Mouse (Mus musculus) ES-CJ7 (cell line): ENCODE measurements at regions not wholly inside any gene's neighbourhood (a gene's known extent, or its start where the extent isn't known, plus 50 kb on each side); places are given as distances from the start of the nearest gene placed in this dataset.
A peak's percentile ranks its signal among the peaks of the same experiment; 100 is the strongest.

Source experiments
- DNase-seq: peaks from one replicate; pipeline ENCODE4 v3.0.0; 2011; ENCODE audit warnings: low read depth, low spot score

DNA sequence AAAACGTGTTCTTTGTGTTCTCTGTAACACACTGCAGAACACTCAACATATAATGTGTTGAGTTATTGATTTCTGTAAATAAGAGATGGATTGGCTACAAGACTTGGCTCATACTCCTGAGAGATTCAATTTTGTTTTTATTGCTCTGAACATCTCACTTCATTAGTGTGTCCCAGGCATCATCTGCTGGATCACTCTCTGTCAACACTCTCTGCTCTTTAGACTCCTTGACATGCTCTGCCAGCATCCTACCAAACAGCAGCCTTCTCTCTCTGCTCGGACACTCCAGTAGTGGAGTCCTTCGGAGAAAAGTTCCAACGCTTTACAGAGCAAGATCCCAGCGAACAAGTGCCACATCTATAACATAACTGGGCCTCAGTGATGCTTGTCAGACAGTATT, 235.1 kb upstream of the Lcorl start:
- DNase-seq, result no peak

DNA sequence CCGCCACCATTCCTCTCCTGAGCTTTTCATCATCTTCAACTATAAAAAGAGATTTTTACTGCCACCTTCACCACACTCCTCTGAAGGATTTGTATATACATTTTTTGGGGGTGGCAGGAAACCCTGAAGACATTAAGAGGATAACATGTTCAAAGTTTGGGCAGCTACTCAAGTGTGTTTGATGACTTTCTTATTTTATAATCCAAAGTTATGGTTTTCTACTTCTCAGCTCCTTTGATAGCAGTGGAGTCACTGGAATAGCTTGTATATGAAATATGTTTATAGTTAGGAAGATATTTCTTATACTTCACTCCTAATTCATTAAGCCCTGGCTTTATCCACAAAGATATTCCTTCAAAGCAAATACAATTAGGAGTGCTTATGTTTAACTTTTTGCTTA, 229.5 kb upstream of the Lcorl start:
- no peak for DNase-seq

DNA sequence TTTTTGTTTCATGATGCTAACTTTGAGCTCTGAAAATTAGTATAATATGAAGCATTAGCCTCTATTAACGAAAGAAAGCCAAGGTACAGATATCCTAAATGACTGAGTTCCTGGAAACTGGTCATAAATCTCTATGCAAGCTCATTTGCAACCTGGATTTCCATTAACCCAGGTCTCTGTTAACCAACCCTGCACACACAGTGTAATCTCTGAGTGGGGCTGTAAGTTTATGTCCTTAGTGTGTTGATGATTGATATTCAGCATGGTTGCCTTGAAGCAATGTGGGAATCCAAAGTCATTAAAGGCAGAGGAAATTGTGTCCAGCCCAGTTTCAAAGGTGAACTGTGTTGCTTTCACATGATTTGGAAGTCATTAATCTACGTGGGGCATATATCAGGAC, 225.9 kb upstream of the Lcorl start:
- DNase-seq, result no peak

DNA sequence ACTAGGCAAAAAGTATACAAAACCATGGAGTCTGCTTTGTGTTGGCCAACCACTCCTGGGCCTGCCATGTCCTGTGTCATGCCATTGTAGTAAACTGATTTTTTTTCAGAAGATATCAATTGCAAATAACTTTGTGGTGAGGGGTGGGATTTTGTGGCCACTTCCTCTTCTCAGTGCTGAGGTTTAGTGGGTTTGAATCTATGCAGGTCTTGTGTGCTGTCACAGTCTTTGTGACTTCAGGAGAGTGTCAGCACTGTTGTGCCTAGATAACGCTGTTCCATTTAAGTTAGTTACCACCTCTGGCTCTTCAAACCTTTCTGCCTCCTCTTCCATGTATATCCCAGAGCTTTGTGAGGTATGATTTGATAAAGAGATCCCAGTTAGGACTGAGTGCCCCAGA, 216.3 kb upstream of the Lcorl start:
- DNase-seq, result no peak

DNA sequence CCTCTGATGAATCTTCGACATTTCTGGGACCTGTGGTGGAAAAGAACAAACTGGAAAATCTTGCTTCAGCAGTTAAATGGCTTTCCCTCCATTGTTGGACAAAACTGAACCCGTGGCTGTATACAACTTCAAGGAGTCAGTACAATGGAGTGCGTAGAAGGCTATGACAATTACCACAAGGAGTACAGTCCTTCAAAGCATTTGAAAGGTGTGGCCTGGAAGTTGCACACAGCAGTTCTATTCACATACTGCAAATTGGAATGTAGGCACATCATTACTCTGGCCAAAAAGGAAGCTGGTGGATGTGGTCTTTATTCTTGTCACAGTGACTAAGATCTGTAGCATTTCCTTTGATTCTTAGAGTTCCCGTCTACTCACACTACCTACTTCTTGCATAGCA, 215.7 kb upstream of the Lcorl start:
- no peak for DNase-seq

DNA sequence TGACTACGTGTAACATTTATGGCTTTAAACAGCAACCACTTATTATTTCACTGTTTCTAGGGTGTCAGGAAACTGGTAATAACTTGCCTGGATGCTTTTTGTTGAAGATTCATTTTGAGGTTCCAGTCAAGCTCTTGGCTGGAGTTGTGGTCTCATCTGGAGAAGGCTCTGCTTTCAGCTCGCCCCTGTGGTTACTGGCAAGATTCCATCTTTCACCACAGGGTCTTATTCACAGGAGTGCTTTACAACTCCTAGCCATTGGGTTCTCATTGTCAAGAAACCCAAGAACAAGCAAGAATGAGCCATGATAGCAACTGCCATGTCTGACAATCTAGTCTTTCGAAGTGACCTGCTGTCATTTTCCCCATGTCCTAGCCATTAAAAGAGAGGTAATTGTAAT, 202.5 kb upstream of the Lcorl start:
- no peak for DNase-seq

DNA sequence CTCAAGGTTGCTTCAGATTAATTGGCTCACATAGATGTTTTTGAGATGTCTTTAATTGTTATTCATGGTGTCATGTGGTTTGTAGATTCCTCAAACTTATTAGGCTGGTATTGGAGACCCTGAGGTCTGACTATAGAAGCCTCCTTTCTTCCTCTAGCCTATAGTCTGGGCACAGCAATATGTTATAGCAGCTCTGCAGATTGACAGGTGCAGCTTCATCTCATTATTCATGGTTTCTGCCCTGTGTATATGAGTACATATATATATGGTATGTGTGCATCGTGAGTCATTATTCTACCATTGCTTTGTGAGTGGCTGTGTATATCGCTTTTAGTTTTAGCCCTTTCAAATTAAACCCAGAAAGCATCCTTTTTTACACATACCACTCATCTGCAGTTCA, 197.4 kb upstream of the Lcorl start:
- DNase-seq, result no peak

DNA sequence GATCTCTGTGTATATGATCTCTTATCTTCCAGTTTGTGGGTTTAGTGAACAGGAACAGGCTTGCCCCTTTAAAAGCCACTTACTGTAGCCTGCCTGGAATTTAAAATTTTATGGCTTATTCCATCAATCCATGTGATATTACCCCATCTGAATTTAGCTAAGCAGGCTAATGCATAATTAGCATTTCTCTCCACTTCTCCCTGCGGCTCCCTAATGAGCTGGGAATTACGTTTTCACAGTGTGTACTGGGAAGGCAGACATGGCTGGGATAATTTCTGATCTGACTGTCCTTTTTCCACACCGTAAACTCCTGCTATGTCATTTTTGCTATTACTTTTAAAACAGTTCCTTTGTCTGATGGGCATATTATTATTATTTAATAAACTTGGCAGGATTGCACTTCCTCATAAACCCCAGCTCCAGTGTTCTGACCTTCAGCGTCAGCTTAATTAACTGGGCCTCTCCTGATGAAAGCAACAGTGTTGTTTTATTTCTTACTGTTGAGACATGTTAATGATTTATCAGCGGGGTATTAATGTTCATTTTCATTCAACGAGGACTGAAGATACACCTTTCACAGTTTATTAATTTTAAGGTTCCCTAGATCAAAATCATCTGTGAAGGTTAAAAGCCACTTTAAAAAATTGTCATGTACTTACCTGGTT, 185.4 kb upstream of the Lcorl start:
- no peak for DNase-seq

DNA sequence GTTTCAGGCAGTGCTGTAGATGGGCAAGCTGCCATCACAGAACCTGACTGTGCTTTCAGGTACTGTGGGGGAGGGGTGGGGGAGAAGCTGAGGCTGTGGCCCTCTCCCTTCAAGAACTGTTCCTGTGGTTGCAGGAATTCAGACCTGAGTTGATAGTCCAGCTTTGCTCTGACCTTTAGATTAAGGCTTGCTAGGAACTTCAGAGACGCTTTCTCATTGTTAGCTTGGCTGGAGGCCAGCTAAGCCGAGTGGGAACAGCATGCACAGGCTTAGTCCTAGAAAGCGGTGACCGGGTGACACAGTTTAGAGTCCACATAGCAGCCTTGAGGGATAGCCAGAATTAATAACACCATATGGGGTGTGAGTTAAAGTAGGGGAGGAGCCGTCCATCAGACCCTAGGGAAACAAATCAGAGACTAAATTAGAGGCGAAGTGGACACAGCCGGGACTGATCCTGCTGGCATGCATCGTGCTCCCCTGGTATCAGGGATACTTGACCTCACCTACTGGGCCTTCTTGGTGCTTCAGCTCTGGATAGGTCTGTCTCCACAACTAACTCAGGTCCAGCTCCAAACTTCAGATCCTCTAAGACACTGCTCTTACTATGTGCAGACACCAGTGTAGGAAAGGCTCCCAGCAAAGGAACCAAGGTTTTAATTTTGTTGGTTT, 175.7 kb upstream of the Lcorl start:
- DNase-seq, result no peak

DNA sequence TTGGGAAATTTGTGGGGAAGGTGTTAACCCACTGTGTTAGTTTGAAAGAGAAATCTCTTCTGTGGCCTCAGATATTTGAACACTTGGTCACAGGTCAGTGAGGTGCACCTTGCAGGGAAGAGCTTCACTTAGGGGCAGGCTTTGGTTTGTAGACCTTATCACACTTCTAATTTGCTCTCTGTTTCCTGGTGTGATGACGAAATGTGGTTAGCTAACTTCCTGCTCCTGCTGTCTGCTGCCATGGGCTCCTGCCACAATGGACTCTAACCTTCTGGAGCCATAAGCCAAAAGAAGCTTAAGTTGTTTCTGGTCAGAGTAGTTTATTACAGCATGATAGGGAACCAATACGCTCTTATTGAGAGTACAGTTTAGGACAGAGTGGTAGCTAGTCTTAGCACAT, 174.8 kb upstream of the Lcorl start:
- no peak for DNase-seq

DNA sequence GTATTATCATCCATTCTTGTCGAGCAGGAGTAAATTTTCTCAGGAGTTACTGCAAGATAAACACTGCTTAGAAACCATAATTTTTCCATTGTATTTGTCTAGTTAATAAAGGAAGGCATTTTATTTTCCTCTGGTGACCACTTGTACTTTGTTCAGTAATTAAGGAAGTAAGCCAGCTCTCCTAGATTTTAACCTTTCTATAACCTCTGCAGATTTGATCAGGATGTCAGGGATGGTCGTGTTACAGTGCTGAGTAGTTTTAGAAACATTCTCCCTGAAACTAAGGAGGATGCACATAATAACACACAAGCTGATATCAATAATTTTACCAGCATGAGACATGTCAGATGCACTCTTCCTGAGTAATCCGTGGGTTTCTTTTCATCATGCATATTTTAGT, 166.7 kb upstream of the Lcorl start:
- no peak for DNase-seq

DNA sequence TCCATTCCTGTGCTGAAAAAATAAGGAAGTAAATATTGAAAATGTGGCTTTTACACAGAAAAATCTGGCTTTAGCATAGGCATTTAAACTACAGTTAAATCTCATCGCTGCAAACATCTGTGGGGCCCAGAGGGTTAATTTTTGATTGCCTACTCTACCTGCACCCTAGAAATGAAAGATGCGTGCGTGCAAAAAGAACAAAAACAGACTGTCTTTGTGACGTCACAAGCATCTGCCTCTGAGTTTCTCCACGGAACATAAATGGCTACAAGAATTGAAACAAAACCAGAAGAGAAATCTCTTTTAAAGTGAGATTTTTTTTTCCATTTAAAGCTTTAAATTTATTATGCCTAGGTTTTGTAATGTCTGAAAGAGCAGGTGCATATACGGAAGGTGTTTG, 166.0 kb upstream of the Lcorl start:
- no peak for DNase-seq

DNA sequence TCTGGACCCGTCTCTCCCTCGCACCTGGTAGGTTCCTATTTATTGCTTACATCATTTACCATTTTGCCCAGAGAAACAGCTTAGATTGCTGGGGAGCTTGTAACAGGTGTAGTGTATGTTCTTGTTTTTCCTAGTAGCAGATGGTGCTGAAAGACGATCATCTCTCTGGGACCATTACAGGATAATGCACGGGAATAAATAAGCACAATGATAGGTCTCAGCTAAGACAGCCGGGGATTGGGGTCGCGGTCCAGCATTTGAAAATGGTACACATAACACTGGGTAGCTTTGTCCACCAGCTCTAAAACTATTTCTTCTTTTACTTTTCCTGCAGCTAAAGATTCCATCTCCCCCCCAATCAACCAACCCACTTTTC, 164.6 kb upstream of the Lcorl start:
- DNase-seq, result no peak

DNA sequence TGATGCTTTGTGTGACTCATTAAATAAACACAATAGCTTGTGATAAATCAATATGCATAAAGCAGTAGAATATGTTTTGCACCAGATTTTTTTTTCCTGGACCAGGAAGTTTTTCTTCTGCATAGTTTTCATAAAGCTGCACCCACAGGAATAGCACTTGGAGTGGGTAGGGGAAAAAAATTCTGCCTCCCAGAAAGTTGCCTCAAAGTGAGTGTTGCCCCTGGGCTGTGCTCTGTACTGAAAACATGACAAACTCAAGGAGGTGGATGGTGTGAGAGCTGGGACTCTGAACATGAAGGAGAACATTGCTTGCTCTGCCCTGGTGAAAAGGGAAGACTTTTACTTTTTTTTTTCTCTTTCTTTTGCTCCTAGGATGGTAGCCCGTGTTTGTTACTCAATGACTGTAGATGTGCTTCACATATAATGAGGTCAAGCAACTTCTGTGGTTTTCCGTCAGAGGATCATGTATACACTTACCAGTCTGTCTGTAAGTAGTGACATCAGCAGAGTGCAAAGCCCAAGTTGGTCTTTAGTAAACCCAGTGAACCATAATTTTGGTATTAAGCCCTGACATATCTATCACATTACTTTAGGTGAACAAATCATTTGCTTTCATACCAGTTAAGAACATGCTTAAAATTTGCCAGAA, 164.1 kb upstream of the Lcorl start:
- no peak for DNase-seq

DNA sequence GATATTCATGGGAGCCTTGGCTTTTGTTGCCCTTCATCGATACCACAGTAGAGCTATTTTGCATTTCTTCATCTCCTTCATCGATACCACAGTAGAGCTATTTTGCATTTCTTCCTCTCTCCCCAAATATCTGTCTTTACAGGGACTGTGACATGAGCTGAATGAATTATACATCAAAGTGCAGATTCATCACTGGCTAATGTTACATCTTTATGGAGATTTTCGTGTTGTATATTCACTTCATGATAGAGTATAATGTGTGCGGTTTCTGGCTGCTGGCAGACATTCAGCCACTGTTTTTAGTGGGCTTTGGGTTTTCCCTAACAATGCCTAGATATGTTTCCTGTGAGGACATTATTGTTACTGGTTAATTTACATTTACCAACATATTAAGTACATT, 162.8 kb upstream of the Lcorl start:
- DNase-seq, result no peak

DNA sequence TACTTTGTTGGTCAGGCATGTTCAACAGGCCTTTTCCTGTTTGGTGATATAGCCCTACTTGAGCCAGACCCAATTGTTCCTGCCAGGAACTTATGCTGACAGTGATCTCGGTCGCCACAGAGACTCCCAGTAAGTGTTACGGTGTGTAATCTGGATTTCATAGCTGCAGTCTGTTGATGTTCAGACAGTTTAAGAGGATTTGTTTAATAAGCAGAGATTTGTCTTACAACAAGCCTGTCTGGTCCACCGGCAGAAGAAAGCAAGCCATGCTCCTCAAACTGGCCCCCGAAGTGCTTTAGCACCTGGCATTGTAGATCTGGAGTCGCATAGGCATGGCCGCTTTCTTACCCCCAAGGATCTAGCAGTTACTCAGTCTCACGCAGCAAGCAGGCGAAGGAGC, 150.0 kb upstream of the Lcorl start:
- no peak for DNase-seq

DNA sequence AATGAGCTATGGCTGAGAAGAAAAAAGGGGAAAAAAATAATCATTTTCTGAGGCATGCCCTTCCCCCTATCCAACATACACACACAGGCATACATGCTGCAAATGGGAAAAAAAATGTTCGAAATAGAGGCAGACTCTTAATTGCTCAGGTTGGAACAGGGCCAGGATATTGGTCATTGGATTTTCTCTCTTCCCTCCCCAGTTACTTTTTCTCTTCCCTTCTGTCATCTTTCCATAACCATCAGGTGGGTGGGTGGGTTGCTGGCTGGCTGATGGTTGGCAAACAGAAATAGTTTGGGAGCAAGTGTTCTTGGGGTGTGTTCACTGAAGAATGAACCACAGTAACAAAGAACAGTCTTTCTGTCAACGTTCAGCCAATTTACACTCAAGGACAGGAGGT, 149.3 kb upstream of the Lcorl start:
- no peak for DNase-seq

DNA sequence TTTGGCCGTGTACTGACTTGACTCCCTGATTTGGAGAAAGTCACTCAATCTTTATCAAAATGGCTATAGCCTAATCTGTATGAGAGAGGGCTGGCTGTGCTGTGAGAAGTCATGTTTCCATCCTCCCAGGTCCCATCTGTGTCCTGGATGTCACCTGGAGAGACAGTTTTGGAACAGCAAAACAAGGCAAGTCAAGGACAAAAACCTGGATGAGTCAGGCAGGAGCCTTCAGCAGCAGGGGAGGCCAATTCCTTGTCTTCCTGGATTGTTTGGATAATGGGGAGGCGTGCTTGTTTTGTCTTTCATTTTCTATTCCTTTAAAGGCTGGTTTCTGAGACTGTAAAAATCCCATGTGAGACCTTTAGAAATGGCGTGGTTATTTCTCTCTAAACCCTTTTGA, 148.8 kb upstream of the Lcorl start:
- peak; percentile 11 for DNase-seq

DNA sequence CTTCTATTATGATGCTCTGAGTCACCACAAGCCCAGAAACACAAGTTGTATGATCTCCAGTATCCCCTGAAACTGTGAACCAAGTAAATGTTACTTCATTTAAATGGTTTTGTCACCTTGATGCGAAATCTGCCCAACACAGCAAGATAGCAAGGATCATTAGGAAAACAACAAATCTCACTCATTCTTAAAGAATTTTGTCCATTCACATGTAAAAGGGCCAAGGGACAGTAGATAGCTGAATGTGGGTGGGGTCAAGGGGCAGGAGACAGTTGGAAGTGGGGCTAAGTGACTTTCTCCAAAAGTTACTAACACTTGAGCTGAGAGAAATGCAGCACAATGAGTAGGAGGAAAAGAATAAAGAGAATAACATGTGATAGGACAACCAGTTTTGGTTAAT, 148.2 kb upstream of the Lcorl start:
- DNase-seq, result peak; percentile 32

DNA sequence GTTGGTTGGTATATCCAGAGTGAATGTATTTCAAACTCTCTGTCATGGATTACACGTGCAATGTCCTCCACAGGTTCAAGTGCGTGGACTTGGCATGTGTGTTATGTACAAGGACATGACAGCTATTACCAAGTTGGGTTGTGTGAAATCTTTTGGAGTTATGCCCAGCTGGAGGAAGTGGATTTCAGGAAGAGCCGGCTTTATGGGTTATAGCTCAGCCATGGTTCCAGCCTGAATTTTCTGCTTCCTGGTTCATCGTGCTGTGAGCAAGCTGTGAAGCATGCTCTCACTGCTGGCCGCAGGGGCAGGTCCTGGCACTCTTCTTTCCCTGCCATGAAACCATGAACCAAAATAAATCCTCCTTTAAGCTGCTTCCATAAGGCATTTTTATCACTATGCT, 144.6 kb upstream of the Lcorl start:
- DNase-seq, result no peak

DNA sequence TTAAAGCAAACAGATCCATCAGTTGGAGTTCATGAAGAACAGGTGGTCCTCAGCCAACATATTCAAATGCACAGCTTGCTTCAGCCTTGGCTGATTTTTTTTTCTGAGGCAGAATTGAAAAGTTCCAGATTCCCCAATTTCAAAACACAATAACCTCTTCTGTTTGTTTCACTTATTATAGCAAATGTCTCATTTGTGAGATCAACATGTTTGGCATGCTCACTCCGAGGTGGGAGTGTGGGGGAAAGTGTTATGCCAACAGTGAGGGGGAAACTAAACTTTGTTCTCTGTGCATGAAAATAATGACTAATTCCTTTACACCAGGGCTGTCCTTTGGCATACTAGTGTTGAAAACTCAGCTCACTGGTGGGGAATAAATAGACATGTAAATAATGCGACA, 100.4 kb upstream of the Lcorl start:
- DNase-seq, result no peak

DNA sequence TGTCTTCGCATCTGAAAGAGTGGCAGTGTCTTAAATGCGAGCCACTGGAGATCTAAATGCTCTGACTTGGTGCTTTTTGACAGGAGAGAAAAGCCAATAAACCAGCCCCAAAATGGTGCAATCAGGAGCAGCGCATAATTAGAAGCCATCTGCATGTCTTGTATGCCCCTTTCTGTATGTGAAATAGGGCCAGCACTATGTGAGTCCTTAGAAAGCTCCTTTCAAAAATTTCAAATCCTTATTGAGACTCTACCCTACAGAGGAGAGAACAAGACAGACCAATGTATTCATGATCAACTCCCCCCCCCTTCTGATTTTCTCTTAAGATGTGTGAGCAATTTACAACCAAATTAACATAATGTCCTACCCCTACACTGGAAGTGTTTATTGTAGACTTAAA, 86.6 kb upstream of the Lcorl start:
- DNase-seq, result no peak

DNA sequence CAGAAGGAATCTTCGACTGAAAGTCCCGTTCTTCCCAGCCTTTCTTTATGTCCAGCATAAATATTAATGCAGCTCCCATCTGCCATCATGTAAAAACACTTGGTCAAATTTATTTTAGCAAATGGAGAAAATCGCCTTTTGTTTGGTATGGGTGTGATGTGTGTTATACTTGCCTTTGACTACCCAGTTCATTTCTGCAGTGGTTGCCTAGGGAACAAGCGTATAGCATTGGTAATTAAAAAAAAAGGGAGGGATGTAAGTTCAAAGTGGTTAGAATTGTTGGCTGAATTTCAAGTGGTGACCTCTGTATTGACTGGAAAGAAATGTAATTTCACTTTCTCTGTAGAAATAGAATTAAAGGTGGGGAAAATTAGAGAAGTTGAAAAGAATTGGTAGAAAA, 75.6 kb upstream of the Lcorl start:
- DNase-seq, result no peak

DNA sequence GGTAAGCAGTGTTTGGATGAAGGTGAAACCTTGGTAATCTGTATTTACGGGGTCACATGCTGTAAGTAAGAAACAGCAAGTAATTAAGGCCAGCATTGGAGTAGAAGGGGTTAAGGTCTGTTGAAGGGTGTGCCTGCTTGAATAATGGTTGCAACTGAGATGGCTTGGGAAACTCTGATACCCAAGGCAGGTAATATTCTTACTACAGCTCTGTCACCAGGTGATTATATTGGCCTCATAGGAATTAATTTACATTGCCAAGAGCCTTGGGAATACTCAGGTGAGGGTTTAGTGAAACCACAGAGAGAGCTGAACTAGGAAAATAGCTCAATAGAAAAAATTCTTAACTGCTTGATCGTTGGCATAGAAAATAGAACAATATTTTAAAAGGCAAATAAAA, 73.8 kb upstream of the Lcorl start:
- DNase-seq, result no peak
